Mouse (Mus musculus): ENCODE measurements around the gene Agap1.

- TF ChIP-seq CTCF (IDR thresholded peaks at IDR 0.05; ENCODE audit: borderline replicate concordance, control insufficient read depth, extremely low read depth, insufficient read depth, low read length, poor library complexity), result no peak
- TF ChIP-seq POLR2A (IDR thresholded peaks at IDR 0.05; ENCODE audit: control insufficient read depth, extremely low read depth, insufficient read depth, low read length, poor library complexity), result no peak
Observed at GRCm38 (mm10) chr1:89515808-89516560, 61.4 kb downstream of the Agap1 start.

All from thymus, adult 2 months (tissue).